Mouse (Mus musculus): ENCODE data around the gene Kdm4d.

DNA sequence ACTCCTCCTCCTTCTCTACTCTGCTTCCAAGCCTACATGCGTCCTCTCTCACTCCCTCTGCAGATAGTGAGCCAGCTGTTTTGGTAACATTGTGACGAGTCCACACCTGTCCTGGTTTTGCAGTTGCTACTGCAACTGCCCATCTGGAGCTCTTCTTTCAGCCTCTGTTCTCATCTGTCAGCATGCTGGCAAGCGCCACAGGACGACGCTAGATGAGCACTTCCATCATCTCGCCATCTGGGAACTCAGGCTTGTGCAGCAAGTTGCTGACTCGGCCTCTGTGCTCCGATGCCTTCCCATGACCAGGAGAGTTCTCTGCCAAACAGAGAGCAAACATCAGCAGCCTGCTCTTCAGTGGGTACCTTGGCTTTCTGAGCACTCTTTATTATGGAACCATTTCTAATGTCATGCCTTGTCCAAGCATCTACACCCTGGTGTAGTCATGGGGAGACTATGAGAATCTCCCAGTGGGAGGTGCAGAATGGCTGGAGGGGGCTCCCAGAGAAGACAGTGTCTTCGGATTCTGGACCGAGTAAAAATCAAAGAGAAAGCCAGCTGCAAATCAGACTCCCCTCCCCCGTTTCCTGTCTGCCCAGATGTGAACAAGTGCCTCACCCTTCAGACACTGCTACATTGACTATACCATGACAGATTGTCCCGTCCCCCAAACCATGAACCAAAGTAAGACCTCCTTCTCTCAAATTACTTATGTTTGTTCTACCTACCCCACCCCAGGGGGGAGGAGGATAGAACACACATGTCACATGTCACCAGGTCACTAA, 47.5 kb upstream of the Kdm4d start:
- TF ChIP-seq CTCF (IDR thresholded peaks at IDR 0.05; ENCODE audit: low read depth), result no peak
- no peak for TF ChIP-seq EP300 (IDR thresholded peaks at IDR 0.05; ENCODE audit: low read depth)
